Mouse (Mus musculus): ENCODE data around the gene Idua.

GRCm38 (mm10) chr5:108695861-108696260 is 35.7 kb downstream of the Idua start:
- TF ChIP-seq POLR2A (IDR thresholded peaks at IDR 0.05; ENCODE audit: low read depth, low read length) (no peak), CTCF (IDR thresholded peaks at IDR 0.05; ENCODE audit: extremely low read depth, insufficient read depth, insufficient read length, insufficient replicate concordance) (no peak)
